Mouse (Mus musculus): Measurements from ENCODE around the gene Atf6.

DNA sequence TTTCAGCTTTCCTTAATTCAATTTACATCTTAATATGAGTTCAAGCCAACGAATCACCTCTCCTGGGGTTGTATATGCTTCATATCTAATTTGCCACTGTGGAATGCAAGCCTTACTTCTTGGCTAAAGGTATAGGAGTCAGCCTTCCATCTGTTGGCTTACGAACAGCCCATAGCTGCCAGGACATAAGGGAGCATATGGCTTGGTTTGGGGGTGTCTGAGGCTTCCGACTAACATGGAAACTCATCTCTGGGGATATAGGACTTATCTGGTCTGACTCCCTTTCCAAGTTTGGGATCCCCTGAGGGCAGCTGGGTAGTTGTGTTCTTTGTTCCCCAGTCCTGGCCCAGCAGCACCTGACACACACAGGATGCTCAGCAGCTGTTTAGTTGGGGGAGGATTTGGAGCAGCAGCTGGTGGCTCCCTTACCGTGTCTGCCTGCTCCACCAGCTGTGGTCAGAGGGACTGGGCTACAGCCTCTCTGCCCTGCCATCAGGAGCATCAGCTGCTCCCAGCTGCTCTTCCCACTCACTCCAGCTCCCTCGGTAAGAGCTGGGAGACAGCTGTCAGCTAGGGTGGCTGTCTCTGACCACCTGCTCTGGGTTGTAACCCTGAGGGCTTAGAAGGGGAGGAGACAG, 212.2 kb downstream of the Atf6 start:
- TF ChIP-seq CHD2 (IDR thresholded peaks at IDR 0.05; ENCODE audit: low read depth, low read length) (no peak), ZNF384 (IDR thresholded peaks at IDR 0.05; ENCODE audit: low read depth, low read length) (no peak), MAFK (IDR thresholded peaks at IDR 0.05; ENCODE audit: insufficient read depth, low read depth, low read length) (no peak), HCFC1 (IDR thresholded peaks at IDR 0.05; ENCODE audit: borderline replicate concordance, insufficient read depth, low read length) (no peak), ZC3H11A (IDR thresholded peaks at IDR 0.05; ENCODE audit: borderline replicate concordance, low read depth, low read length) (no peak)
